Mouse (Mus musculus) heart, postnatal 0 days (tissue): Measurements from ENCODE around the gene Gfod1.

Source experiments
- CTCF ChIP-seq: IDR thresholded peaks from 2 replicates; pipeline ENCODE4 v1.5.1; 2016; ENCODE audit warnings: antibody characterized with exemption, control low read depth, low read depth
- EP300 ChIP-seq: IDR thresholded peaks from 2 replicates; pipeline ENCODE4 v1.6.1; 2016; ENCODE audit warnings: antibody characterized with exemption, low read depth

GRCm38 (mm10) chr13:43181104-43181503 is 122.9 kb downstream of the Gfod1 start:
- no peak for TF ChIP-seq CTCF
- no peak for TF ChIP-seq EP300
